Mouse (Mus musculus): ENCODE results near the gene Enah. TPM values are rescaled to one million over a fixed set of nuclear protein-coding genes. Genes with fewer than 3 reads are reported as not detected.
A peak's percentile ranks its signal among the peaks of the same experiment; 100 is the strongest.

Gene Enah
- polyA plus RNA-seq, 1 experiment from 2014 or later: 24.9 TPM

GRCm38 (mm10) chr1:181889670-181890069 lies 130.1 kb downstream of the Enah start:
- Histone ChIP-seq H3K36me3 (ENCODE audit: control insufficient read depth, insufficient read depth, low read length) (no peaks in the 10 kb centered on the region), H3K4me2 (ENCODE audit: low read length) (no peak overlapping the region), H3K9ac (ENCODE audit: low read length) (no peak overlapping the region), H3K9me3 (ENCODE audit: control insufficient read depth, low read length) (no peaks in the 10 kb centered on the region), H3K4me1 (replicated peaks; ENCODE audit: control insufficient read depth, insufficient read depth, low read length) (no peaks in the 10 kb centered on the region), H3K27ac (ENCODE audit: low read depth) (no peak overlapping the region), H3K27me3 (replicated peaks; ENCODE audit: control insufficient read depth, insufficient read depth, low read length) (no peaks in the 10 kb centered on the region), H3K4me3 (ENCODE audit: low read depth, low read length) (no peak overlapping the region)
- DNase-seq (ENCODE audit: low spot score): no peak
- 83% methylated on average over 7 of the region's 7 CpGs for WGBS
- no peak for ATAC-seq (replicated peaks; ENCODE audit: low FRiP score, low TSS enrichment, low read depth)

GRCm38 (mm10) chr1:181888801-181889200 lies 131.0 kb downstream of the Enah start:
- WGBS: 5% methylated on average over 11 of the region's 11 CpGs
- Histone ChIP-seq H3K4me2 (ENCODE audit: low read length) (peak overlapping the region; percentile 20; the same call in 1 of the 2 replicates), H3K9ac (ENCODE audit: low read length) (no peak overlapping the region), H3K36me3 (ENCODE audit: control insufficient read depth, insufficient read depth, low read length) (no peaks in the 10 kb centered on the region), H3K27me3 (replicated peaks; ENCODE audit: control insufficient read depth, insufficient read depth, low read length) (no peaks in the 10 kb centered on the region), H3K4me1 (replicated peaks; ENCODE audit: control insufficient read depth, insufficient read depth, low read length) (no peaks in the 10 kb centered on the region), H3K27ac (ENCODE audit: low read depth) (no peak overlapping the region), H3K4me3 (ENCODE audit: low read depth, low read length) (no peak overlapping the region), H3K9me3 (ENCODE audit: control insufficient read depth, low read length) (no peaks in the 10 kb centered on the region)
- DNase-seq (ENCODE audit: low spot score): peak; percentile 98
- peak; percentile 67 for ATAC-seq (replicated peaks; ENCODE audit: low FRiP score, low TSS enrichment, low read depth)

GRCm38 (mm10) chr1:181881532-181881931 lies 138.3 kb downstream of the Enah start:
- no peak overlapping the region for H3K9ac ChIP-seq (ENCODE audit: low read length)
- WGBS: 30% methylated on average over 8 of the region's 8 CpGs
- no peaks in the 10 kb centered on the region for H3K4me1 ChIP-seq (replicated peaks; ENCODE audit: control insufficient read depth, insufficient read depth, low read length)
- no peak overlapping the region for H3K4me3 ChIP-seq (ENCODE audit: low read depth, low read length)
- H3K27ac ChIP-seq (ENCODE audit: low read depth): no peak overlapping the region
- no peaks in the 10 kb centered on the region for H3K27me3 ChIP-seq (replicated peaks; ENCODE audit: control insufficient read depth, insufficient read depth, low read length)
- peak; percentile 72 for DNase-seq (ENCODE audit: low spot score)
- H3K4me2 ChIP-seq (ENCODE audit: low read length): peak overlapping the region; percentile 11; the same call in 1 of the 2 replicates
- H3K36me3 ChIP-seq (ENCODE audit: control insufficient read depth, insufficient read depth, low read length): no peaks in the 10 kb centered on the region
- no peaks in the 10 kb centered on the region for H3K9me3 ChIP-seq (ENCODE audit: control insufficient read depth, low read length)
- ATAC-seq (replicated peaks; ENCODE audit: low FRiP score, low TSS enrichment, low read depth): no peak; the same call in 1 of the 2 replicates

GRCm38 (mm10) chr1:181880752-181881325 lies 139.0 kb downstream of the Enah start:
- Histone ChIP-seq H3K9me3 (ENCODE audit: control insufficient read depth, low read length) (no peaks in the 10 kb centered on the region), H3K4me1 (replicated peaks; ENCODE audit: control insufficient read depth, insufficient read depth, low read length) (no peaks in the 10 kb centered on the region), H3K9ac (ENCODE audit: low read length) (no peak overlapping the region), H3K4me3 (ENCODE audit: low read depth, low read length) (no peak overlapping the region), H3K27ac (ENCODE audit: low read depth) (no peak overlapping the region), H3K4me2 (ENCODE audit: low read length) (no peak overlapping the region), H3K36me3 (ENCODE audit: control insufficient read depth, insufficient read depth, low read length) (no peaks in the 10 kb centered on the region), H3K27me3 (replicated peaks; ENCODE audit: control insufficient read depth, insufficient read depth, low read length) (no peaks in the 10 kb centered on the region)
- ATAC-seq (replicated peaks; ENCODE audit: low FRiP score, low TSS enrichment, low read depth) (peak; percentile 37; the same call in 1 of the 2 replicates), DNase-seq (ENCODE audit: low spot score) (no peak)
- WGBS: 51% methylated on average over 15 of the region's 15 CpGs

- H3K4me2 ChIP-seq (ENCODE audit: low read length): no peak overlapping the region
- 76% methylated on average over 5 of the region's 5 CpGs for WGBS
- ATAC-seq (replicated peaks; ENCODE audit: low FRiP score, low TSS enrichment, low read depth): no peak
- H3K4me3 ChIP-seq (ENCODE audit: low read depth, low read length): no peak overlapping the region
- no peak for DNase-seq (ENCODE audit: low spot score)
- H3K36me3 ChIP-seq (ENCODE audit: control insufficient read depth, insufficient read depth, low read length): no peaks in the 10 kb centered on the region
- H3K27ac ChIP-seq (ENCODE audit: low read depth): no peak overlapping the region
- no peak overlapping the region for H3K9ac ChIP-seq (ENCODE audit: low read length)
- H3K4me1 ChIP-seq (replicated peaks; ENCODE audit: control insufficient read depth, insufficient read depth, low read length): no peaks in the 10 kb centered on the region
- no peaks in the 10 kb centered on the region for H3K27me3 ChIP-seq (replicated peaks; ENCODE audit: control insufficient read depth, insufficient read depth, low read length)
- H3K9me3 ChIP-seq (ENCODE audit: control insufficient read depth, low read length): no peaks in the 10 kb centered on the region
These were observed 141.4 kb downstream of the Enah start for GRCm38 (mm10) chr1:181878436-181878835.

- no peak overlapping the region for H3K9ac ChIP-seq (ENCODE audit: low read length)
- WGBS: 31% methylated on average over 5 of the region's 5 CpGs
- no peaks in the 10 kb centered on the region for H3K9me3 ChIP-seq (ENCODE audit: control insufficient read depth, low read length)
- no peaks in the 10 kb centered on the region for H3K27me3 ChIP-seq (replicated peaks; ENCODE audit: control insufficient read depth, insufficient read depth, low read length)
- no peak for DNase-seq (ENCODE audit: low spot score)
- no peaks in the 10 kb centered on the region for H3K36me3 ChIP-seq (ENCODE audit: control insufficient read depth, insufficient read depth, low read length)
- no peak overlapping the region for H3K27ac ChIP-seq (ENCODE audit: low read depth)
- H3K4me1 ChIP-seq (replicated peaks; ENCODE audit: control insufficient read depth, insufficient read depth, low read length): no peaks in the 10 kb centered on the region
- ATAC-seq (replicated peaks; ENCODE audit: low FRiP score, low TSS enrichment, low read depth): no peak
- no peak overlapping the region for H3K4me3 ChIP-seq (ENCODE audit: low read depth, low read length)
- no peak overlapping the region for H3K4me2 ChIP-seq (ENCODE audit: low read length)
These were observed 142.7 kb downstream of the Enah start for GRCm38 (mm10) chr1:181877088-181877487.

DNA sequence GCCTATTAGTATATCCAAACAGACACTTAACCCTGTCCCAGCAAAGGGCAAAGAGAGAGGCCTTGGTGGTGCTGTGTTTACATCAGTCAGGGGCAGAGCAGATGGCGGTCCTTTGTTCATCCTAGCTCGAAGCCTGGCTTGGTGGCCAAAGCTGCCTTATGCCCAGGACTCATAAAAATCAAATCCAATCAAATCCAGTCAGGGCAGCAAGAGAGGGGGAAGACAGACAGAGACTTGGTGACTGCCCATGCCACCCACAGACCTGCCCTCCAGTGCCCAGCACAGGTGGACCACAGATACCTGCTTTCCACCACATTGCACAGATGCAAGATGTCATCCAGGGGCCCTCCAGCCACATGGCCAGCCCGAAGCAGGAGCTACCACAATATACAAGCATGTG lies 143.1 kb downstream of the Enah start:
- Histone ChIP-seq H3K9ac (ENCODE audit: low read length) (no peak overlapping the region), H3K27ac (ENCODE audit: low read depth) (no peak overlapping the region), H3K4me3 (ENCODE audit: low read depth, low read length) (no peak overlapping the region), H3K27me3 (replicated peaks; ENCODE audit: control insufficient read depth, insufficient read depth, low read length) (no peaks in the 10 kb centered on the region), H3K4me1 (replicated peaks; ENCODE audit: control insufficient read depth, insufficient read depth, low read length) (no peaks in the 10 kb centered on the region), H3K9me3 (ENCODE audit: control insufficient read depth, low read length) (no peaks in the 10 kb centered on the region), H3K36me3 (ENCODE audit: control insufficient read depth, insufficient read depth, low read length) (no peaks in the 10 kb centered on the region), H3K4me2 (ENCODE audit: low read length) (no peak overlapping the region)
- WGBS: 60% methylated on average over 3 of the region's 3 CpGs
- DNase-seq (ENCODE audit: low spot score) (no peak), ATAC-seq (replicated peaks; ENCODE audit: low FRiP score, low TSS enrichment, low read depth) (no peak)

DNA sequence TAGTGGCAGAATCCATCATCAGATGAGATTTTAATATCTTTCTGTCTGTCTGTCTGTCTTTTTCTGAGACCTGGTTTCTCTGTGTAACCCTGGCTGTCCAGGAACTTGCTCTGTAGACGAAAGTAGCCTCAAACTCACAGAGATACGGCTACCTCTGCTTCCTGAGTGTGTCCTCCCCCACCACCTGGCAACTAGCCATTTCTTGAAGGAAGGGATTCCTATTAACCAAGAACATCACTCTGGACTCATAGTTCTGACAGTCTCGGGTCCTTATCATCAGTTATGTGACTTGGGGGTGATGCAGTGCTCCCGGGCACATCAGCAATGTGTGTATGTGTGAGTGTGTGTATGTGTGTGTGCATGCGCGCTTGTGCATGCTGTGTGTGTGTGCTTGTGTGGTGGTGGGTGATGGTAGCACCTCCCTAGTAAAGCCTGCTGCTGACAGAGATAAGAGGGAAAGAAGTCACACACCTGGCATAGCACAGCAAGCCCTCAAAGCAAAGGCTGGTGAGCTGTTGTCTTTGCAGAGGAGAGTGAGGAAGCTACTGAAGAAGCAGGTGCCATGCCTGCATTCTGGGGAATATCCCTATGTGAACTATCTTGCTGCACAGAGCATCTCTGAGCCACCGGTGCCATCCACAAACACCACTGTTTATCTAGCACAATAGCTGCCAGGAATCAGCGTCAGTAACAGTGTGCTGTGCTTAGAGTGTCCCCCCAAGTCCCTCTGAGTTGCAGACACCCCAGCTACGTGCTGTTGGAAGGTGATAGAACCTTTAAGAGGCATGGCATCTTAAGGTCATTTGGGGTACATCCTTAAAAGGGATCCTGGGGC lies 146.5 kb downstream of the Enah start:
- H3K27ac ChIP-seq (ENCODE audit: low read depth): no peak overlapping the region
- H3K9ac ChIP-seq (ENCODE audit: low read length): no peak overlapping the region
- H3K9me3 ChIP-seq (ENCODE audit: control insufficient read depth, low read length): no peaks in the 10 kb centered on the region
- H3K27me3 ChIP-seq (replicated peaks; ENCODE audit: control insufficient read depth, insufficient read depth, low read length): no peaks in the 10 kb centered on the region
- DNase-seq (ENCODE audit: low spot score): no peak
- no peak overlapping the region for H3K4me2 ChIP-seq (ENCODE audit: low read length)
- no peaks in the 10 kb centered on the region for H3K4me1 ChIP-seq (replicated peaks; ENCODE audit: control insufficient read depth, insufficient read depth, low read length)
- H3K4me3 ChIP-seq (ENCODE audit: low read depth, low read length): no peak overlapping the region
- 76% methylated on average over 9 of the region's 9 CpGs for WGBS
- no peaks in the 10 kb centered on the region for H3K36me3 ChIP-seq (ENCODE audit: control insufficient read depth, insufficient read depth, low read length)
- no peak for ATAC-seq (replicated peaks; ENCODE audit: low FRiP score, low TSS enrichment, low read depth)

DNA sequence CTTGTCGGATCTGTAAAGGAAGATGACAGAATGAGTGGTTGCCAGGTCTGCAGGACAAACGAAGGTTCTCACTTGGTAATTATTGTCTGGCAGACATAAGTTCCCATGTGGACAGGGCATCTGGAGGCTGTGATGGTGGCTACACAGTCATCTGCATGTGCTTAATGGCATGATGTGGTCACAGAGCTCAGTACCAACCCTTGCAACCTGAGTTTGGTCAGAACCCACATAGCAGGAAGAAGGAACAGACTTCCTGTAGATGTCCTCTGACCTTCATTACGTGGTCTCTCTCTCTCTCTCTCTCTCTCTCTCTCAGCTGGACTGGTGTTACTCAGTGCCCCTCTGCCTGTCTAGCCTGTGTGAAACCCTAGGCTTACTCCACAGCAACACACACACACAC lies 147.2 kb downstream of the Enah start:
- WGBS: 67% methylated on average over 3 of the region's 3 CpGs
- DNase-seq (ENCODE audit: low spot score) (no peak), ATAC-seq (replicated peaks; ENCODE audit: low FRiP score, low TSS enrichment, low read depth) (no peak)
- no peak overlapping the region for H3K9ac ChIP-seq (ENCODE audit: low read length)
- no peak overlapping the region for H3K27ac ChIP-seq (ENCODE audit: low read depth)
- H3K4me1 ChIP-seq (replicated peaks; ENCODE audit: control insufficient read depth, insufficient read depth, low read length): no peaks in the 10 kb centered on the region
- H3K36me3 ChIP-seq (ENCODE audit: control insufficient read depth, insufficient read depth, low read length): no peaks in the 10 kb centered on the region
- H3K4me2 ChIP-seq (ENCODE audit: low read length): no peak overlapping the region
- H3K4me3 ChIP-seq (ENCODE audit: low read depth, low read length): no peak overlapping the region
- no peaks in the 10 kb centered on the region for H3K9me3 ChIP-seq (ENCODE audit: control insufficient read depth, low read length)
- H3K27me3 ChIP-seq (replicated peaks; ENCODE audit: control insufficient read depth, insufficient read depth, low read length): no peaks in the 10 kb centered on the region

Measured in intestine, embryonic 14.5 days (tissue).